Mouse (Mus musculus): Measurements from ENCODE around the gene Galnt17. TPM values are rescaled to one million over a fixed set of nuclear protein-coding genes. Genes with fewer than 3 reads are reported as not detected.

Galnt17 gene
- polyA plus RNA-seq, 1 experiment from 2014 or later: 4.6 TPM

DNA sequence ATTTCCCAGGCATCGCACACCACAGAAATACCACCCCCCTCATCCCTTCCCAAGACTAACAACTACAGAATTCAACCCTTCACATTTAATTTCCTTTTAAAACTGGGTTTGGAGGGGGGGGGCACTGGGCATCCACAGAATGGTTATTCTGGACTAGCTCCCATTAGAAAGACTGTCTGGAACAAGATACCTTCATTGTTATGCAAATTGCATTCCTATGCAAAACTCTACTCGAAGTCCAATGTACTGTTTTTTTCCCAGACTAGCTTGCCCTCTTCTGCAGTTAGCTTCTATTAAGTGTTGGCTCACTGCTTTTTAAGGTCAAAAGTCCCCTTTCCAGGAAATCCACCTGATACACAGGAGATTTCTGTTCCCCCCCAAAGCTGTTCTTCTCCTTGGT lies 131.1 kb downstream of the Galnt17 start:
- 19% methylated on average over 2 of the region's 2 CpGs for WGBS

DNA sequence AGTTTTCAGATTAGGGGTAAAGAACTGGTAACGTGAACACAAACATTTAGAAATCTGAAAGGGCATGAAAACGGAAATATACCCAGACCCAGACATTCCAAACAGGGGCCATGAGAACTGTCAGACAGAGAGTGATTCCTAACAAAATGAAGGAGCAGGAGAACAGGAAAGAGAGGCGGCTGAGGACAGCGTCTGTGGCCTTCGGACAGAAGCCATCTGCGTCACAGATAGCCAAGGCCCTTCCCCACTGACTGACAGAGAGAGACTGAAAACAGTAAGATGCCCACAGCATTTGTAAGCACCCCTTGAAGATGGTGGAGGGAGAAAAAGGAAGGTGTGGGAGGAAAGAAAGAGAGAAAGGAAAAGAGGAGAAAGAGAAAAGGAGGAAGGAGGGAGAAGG lies 139.1 kb downstream of the Galnt17 start:
- Histone ChIP-seq H3K27ac (no peak overlapping the region), H3K36me3 (no peaks in the 10 kb centered on the region), H3K4me2 (replicated peaks) (no peak overlapping the region), H3K4me1 (no peaks in the 10 kb centered on the region), H3K27me3 (no peaks in the 10 kb centered on the region), H3K9ac (no peak overlapping the region), H3K9me3 (replicated peaks) (no peaks in the 10 kb centered on the region; the same call in 1 of the 2 replicates), H3K4me3 (no peak overlapping the region)
- WGBS: 83% methylated on average over 6 of the region's 6 CpGs
- no peak for ATAC-seq (ENCODE audit: low FRiP score)

More for the DNA sequence above, 131.1 kb downstream of the Galnt17 start:
- H3K9me3 ChIP-seq (replicated peaks): no peaks in the 10 kb centered on the region; the same call in 1 of the 2 replicates
- peaks cover 15% of the 10 kb centered on the region for H3K4me1 ChIP-seq
- H3K4me3 ChIP-seq: no peak overlapping the region
- peak overlapping the region; percentile 44; the same call in 1 of the 2 replicates for H3K27ac ChIP-seq
- peak; percentile 60; the same call in 1 of the 2 replicates for ATAC-seq (ENCODE audit: low FRiP score)
- H3K36me3 ChIP-seq: no peaks in the 10 kb centered on the region
- H3K4me2 ChIP-seq (replicated peaks): no peak overlapping the region
- no peak overlapping the region for H3K9ac ChIP-seq
- no peaks in the 10 kb centered on the region for H3K27me3 ChIP-seq

DNA sequence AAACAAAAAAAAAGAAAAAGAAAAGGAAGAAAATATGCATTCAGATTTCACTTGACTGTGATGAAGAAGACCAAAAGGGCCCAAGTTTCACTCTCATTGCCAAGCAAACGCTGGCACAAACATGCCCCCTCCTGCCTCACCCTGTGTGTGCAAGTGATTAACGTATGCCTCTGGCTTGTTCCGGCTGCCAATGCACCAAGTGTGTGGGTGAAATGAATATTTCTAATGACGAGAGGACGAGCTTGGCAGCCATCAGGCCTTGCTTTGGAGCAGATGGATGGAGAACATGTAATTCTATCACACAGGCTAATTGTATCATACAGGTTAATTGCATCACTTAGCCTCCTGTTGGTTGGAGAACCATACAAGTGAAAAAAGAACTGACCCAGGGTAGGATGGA lies 140.9 kb downstream of the Galnt17 start:
- no peaks in the 10 kb centered on the region for H3K9me3 ChIP-seq (replicated peaks)
- H3K36me3 ChIP-seq: no peaks in the 10 kb centered on the region
- H3K27ac ChIP-seq: no peak overlapping the region
- H3K4me1 ChIP-seq: no peaks in the 10 kb centered on the region
- H3K4me2 ChIP-seq (replicated peaks): no peak overlapping the region
- H3K9ac ChIP-seq: no peak overlapping the region
- 78% methylated on average over 5 of the region's 5 CpGs for WGBS
- no peak overlapping the region for H3K4me3 ChIP-seq
- no peak for ATAC-seq (ENCODE audit: low FRiP score)
- no peaks in the 10 kb centered on the region for H3K27me3 ChIP-seq

DNA sequence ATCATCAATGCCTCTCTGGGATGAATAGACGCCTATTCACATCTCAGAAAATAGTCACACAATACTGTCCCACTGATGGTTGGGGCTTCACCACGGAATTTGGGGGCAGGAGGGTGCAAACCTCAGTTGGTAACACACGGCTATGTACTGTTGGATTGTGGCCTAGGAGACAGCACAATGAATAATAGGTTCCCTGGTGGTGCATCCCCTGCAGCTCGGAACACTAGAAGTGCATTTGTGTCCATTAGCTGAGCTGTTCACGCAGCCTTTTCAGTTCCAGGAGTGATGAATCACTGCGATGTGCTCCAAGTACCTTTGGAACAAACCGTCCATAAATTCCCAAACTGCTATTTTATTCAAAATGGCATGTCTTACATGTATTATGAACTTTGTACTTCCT lies 142.6 kb downstream of the Galnt17 start:
- Histone ChIP-seq H3K4me1 (no peaks in the 10 kb centered on the region), H3K27me3 (no peaks in the 10 kb centered on the region), H3K36me3 (no peaks in the 10 kb centered on the region), H3K27ac (no peak overlapping the region), H3K4me3 (no peak overlapping the region), H3K4me2 (replicated peaks) (no peak overlapping the region), H3K9ac (no peak overlapping the region), H3K9me3 (replicated peaks) (no peaks in the 10 kb centered on the region)
- 37% methylated on average over 7 of the region's 7 CpGs for WGBS
- ATAC-seq (ENCODE audit: low FRiP score): no peak

DNA sequence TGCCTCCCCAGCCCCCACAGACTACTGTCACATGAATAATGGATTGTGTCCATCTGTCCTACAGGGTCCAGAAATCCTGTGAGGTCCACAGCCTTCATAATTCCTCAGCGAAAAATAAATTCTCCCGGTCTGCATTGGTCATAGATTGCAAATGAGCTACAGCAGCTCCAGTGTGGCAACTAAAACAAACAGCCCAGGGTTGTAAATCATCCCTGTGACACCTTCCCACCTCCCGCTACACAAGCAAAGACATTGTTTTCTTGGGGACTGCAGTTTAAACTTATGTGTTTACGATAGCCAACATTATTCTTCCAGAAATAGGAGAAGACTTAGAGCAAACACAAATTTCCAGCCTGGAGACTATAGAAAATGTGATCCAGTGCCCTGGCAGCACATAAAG lies 150.4 kb downstream of the Galnt17 start:
- no peak for ATAC-seq (ENCODE audit: low FRiP score)
- WGBS: 52% methylated on average over 4 of the region's 4 CpGs
- Histone ChIP-seq H3K4me3 (no peak overlapping the region), H3K9me3 (replicated peaks) (no peaks in the 10 kb centered on the region), H3K9ac (no peak overlapping the region), H3K27me3 (no peaks in the 10 kb centered on the region), H3K27ac (no peak overlapping the region), H3K4me1 (0 out of 2 replicates have a peak, but pooled peaks cover 4% of the 10 kb centered on the region), H3K36me3 (no peaks in the 10 kb centered on the region), H3K4me2 (replicated peaks) (no peak overlapping the region)

DNA sequence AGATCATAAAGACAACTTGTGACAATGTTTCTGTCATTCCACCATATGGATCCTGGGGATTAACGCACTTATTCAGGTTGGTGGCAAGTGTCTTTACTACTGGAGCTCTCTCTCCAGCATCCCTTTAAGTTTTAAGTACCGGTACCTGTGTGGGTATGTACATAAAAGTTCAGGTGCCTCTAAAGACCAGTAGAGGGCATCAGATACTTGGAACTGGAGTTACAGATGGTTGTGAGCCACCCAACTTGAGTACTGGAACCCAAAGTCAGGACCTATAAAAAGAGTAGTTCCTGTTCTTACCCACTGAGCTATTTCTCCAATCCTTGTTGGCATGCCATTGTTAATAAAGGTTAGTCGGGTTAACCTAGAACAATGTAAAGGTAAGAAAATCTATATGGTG lies 152.0 kb downstream of the Galnt17 start:
- Histone ChIP-seq H3K9me3 (replicated peaks) (no peaks in the 10 kb centered on the region), H3K27me3 (no peaks in the 10 kb centered on the region), H3K36me3 (no peaks in the 10 kb centered on the region), H3K27ac (no peak overlapping the region), H3K4me2 (replicated peaks) (no peak overlapping the region), H3K4me1 (0 out of 2 replicates have a peak, but pooled peaks cover 4% of the 10 kb centered on the region), H3K4me3 (no peak overlapping the region), H3K9ac (no peak overlapping the region)
- 68% methylated on average over 3 of the region's 3 CpGs for WGBS
- ATAC-seq (ENCODE audit: low FRiP score): no peak

DNA sequence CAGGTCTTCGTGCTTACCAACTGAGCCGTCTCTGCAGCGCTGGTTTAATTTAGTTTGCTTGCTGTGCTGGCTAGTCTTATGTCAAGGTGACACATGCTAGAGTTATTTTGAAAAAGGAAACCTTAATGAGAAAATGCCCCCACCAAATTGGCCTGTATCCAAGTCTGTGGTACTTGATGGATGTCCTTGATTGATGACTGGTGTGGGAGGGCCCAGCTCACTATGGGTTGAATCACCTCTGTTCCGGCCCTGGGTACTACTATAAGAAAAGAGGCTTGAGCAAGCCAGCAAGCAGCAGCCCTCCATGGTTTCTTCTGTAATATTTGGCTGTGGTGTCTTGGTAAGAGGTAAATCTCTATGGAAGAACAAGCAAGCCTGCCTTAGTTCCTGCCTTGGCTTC lies 165.7 kb downstream of the Galnt17 start:
- Histone ChIP-seq H3K27me3 (no peaks in the 10 kb centered on the region), H3K27ac (no peak overlapping the region), H3K36me3 (no peaks in the 10 kb centered on the region), H3K4me2 (replicated peaks) (no peak overlapping the region), H3K4me3 (no peak overlapping the region), H3K9ac (no peak overlapping the region), H3K9me3 (replicated peaks) (no peaks in the 10 kb centered on the region), H3K4me1 (peaks cover 3% of the 10 kb centered on the region; the same call in 1 of the 2 replicates)
- no peak for ATAC-seq (ENCODE audit: low FRiP score)
- 51% methylated on average over 4 of the region's 4 CpGs for WGBS

DNA sequence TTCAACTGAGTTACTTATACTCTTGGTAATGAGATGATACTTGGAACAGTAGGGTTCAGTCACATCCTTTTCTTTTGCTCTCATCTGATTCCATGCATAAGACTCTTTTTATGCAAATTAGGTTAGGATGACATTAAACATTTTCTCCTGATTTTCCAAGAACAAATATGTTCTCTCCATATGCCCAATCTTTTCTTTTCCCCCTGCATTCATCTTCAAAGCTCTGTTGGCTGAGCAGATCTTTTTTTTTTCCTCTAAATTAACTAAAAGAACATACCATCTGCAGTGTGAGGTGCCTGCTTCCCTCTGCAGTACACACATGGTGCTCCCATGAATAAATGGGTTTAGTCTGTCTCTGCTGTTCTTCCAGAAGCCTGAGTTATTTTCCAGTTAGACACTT lies 173.5 kb downstream of the Galnt17 start:
- H3K9me3 ChIP-seq (replicated peaks): no peaks in the 10 kb centered on the region
- no peak overlapping the region for H3K27ac ChIP-seq
- H3K36me3 ChIP-seq: no peaks in the 10 kb centered on the region
- H3K27me3 ChIP-seq: no peaks in the 10 kb centered on the region
- no peak overlapping the region for H3K9ac ChIP-seq
- H3K4me2 ChIP-seq (replicated peaks): no peak overlapping the region
- no peaks in the 10 kb centered on the region for H3K4me1 ChIP-seq
- no peak for ATAC-seq (ENCODE audit: low FRiP score)
- H3K4me3 ChIP-seq: no peak overlapping the region

DNA sequence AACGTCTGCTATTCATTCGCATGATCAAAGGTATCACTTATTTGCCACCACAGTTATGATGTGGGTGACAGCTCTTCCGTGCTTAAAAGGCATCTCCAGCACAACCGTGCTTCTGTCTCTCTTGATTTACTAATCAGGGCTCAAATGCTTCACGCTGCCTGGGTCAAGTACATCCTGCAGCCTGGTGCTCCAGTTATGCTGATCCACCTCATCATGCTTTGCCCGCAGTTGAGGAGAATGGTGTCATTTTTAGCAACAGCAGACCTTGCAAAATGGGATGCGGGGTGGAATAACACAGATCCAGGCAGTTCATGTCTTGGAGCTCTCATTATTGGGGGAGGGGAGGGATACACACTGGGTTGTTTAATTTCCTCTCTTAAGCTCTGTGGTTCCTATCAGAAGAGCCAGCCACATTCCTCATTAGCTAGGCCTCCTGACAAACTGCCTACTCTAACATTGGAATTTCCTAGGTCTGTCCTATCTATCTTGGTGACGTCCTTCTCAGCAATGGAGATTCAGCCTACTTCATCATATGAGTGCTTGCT lies 187.9 kb downstream of the Galnt17 start:
- no peak overlapping the region for H3K4me3 ChIP-seq
- H3K9me3 ChIP-seq (replicated peaks): no peaks in the 10 kb centered on the region
- no peaks in the 10 kb centered on the region for H3K4me1 ChIP-seq
- no peak overlapping the region for H3K9ac ChIP-seq
- no peaks in the 10 kb centered on the region for H3K36me3 ChIP-seq
- H3K27me3 ChIP-seq: no peaks in the 10 kb centered on the region
- H3K4me2 ChIP-seq (replicated peaks): no peak overlapping the region
- no peak for ATAC-seq (ENCODE audit: low FRiP score)
- H3K27ac ChIP-seq: no peak overlapping the region
- WGBS: 79% methylated on average over 8 of the region's 8 CpGs

DNA sequence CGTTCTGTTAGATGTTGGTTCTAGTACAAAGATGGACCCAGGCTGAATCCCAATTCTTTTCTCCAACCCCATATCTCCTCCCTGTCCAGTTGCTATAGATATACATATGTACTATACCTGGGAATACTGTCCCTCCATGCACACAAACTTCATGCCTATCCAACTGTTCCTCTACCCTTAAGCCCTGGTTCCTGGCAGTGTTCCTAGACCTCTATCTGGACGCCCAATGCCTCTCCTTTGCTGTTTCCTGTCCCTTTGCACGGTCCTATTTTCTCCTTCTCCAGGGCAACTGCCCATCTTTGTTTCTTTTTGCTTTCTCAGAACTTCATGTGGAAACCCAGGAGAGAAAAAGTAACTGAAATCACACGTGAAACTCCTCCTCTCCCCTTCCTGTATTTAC lies 188.4 kb downstream of the Galnt17 start:
- H3K4me2 ChIP-seq (replicated peaks): no peak overlapping the region
- WGBS: 81% methylated on average over 4 of the region's 4 CpGs
- no peaks in the 10 kb centered on the region for H3K9me3 ChIP-seq (replicated peaks)
- no peaks in the 10 kb centered on the region for H3K27me3 ChIP-seq
- H3K36me3 ChIP-seq: no peaks in the 10 kb centered on the region
- H3K27ac ChIP-seq: no peak overlapping the region
- H3K4me1 ChIP-seq: no peaks in the 10 kb centered on the region
- no peak overlapping the region for H3K9ac ChIP-seq
- H3K4me3 ChIP-seq: no peak overlapping the region
- no peak for ATAC-seq (ENCODE audit: low FRiP score)

DNA sequence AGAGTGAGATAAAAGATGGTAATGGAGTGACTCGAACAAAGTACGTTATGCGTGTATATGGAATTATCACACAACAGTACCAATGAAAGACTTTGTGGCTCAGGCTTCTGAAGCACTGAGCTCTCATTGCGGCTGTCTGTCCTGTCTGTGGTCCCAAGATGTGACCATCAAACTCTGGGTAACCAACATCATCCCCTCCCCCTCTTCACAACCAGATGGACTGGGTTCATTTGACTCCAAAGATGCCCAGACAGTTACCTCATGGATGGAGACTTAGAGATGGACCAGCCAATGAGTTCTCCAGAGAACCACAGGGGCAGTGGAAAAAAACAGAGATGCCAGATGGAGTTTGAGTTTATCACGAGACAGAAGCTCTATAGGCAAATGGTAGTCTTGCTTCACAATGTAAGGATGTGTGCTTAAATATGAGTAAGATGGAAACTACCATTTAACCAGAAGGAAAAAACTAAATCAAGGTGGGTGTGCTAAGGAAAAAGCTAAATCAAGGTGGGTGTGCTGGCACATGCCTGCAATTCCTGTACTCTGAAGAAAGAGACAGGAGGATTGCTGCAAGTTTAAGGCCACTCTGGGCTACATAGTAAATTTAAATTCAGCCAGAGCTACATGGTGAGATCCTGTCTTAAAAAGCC lies 190.8 kb downstream of the Galnt17 start:
- H3K27me3 ChIP-seq: no peaks in the 10 kb centered on the region
- ATAC-seq (ENCODE audit: low FRiP score): no peak
- H3K4me3 ChIP-seq: no peak overlapping the region
- H3K9me3 ChIP-seq (replicated peaks): no peaks in the 10 kb centered on the region
- H3K27ac ChIP-seq: no peak overlapping the region
- H3K36me3 ChIP-seq: no peaks in the 10 kb centered on the region
- no peak overlapping the region for H3K4me2 ChIP-seq (replicated peaks)
- WGBS: 95% methylated on average over 5 of the region's 5 CpGs
- H3K9ac ChIP-seq: no peak overlapping the region
- peaks cover 5% of the 10 kb centered on the region; the same call in 1 of the 2 replicates for H3K4me1 ChIP-seq

DNA sequence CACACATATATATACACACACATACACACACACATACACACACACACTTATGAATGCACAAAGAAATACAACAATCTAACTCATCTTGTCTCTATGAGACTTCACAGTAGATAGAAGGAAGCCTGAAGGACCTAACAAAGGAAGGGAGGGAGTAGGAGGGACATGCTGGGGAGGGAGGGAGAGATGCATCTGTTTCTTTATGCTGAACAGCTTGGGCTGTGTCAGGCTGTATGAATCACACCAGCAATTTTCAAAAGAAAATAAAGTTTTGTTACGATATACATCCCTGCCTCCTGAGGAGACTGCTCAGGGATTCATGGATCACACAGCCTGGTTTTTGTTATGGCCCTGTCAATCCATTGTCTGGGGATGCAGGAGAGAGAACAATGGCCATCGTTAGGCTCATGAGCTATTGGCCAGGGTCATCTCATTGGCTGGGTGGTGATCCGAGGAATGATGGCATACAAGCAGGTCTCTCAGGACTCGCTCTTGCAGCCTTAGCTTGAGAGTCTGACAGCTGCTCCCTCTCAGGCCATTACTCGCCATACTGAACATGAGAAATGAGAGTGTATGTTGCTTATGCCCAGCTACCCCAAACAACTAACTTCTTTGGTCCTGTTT lies 194.3 kb downstream of the Galnt17 start:
- Histone ChIP-seq H3K4me1 (peaks cover 5% of the 10 kb centered on the region; the same call in 1 of the 2 replicates), H3K36me3 (0 out of 2 replicates have a peak, but pooled peaks cover 7% of the 10 kb centered on the region), H3K27ac (no peak overlapping the region), H3K9me3 (replicated peaks) (peaks cover 12% of the 10 kb centered on the region), H3K4me2 (replicated peaks) (no peak overlapping the region), H3K9ac (no peak overlapping the region), H3K27me3 (no peaks in the 10 kb centered on the region), H3K4me3 (no peak overlapping the region)
- 42% methylated on average over 5 of the region's 5 CpGs for WGBS
- ATAC-seq (ENCODE audit: low FRiP score): no peak

DNA sequence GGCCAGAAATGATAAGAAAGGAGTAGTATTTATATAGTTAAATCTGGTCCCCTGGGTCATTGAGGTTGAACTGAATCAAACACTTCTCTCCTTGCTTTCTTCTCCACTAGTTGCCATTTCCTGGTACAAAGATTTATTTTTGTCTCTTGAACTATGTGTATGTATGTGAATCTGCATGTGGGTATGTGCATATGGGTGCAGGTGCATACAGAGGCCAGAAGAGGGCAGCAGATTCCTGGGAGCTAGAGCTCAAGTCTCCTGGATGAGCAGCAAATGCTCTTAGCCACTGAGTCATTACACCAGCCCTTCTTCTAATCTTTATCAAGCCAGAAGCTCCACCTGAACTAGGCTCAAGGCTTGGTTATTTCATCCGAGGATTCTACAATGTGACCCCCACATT lies 201.1 kb downstream of the Galnt17 start:
- Histone ChIP-seq H3K4me3 (no peak overlapping the region), H3K4me1 (no peaks in the 10 kb centered on the region), H3K9me3 (replicated peaks) (peaks cover 20% of the 10 kb centered on the region), H3K27ac (no peak overlapping the region), H3K4me2 (replicated peaks) (no peak overlapping the region), H3K36me3 (0 out of 2 replicates have a peak, but pooled peaks cover 7% of the 10 kb centered on the region), H3K27me3 (no peaks in the 10 kb centered on the region), H3K9ac (no peak overlapping the region)
- WGBS: 90% methylated on average over 1 of the region's 1 CpGs
- ATAC-seq (ENCODE audit: low FRiP score): no peak

Data from hindbrain, embryonic 12.5 days (tissue).